Mouse (Mus musculus): ENCODE results near the gene Ccdc50. TPM values are rescaled to one million over a fixed set of nuclear protein-coding genes. Genes with fewer than 3 reads are reported as not detected.

Gene Ccdc50
- polyA plus RNA-seq, 2 experiments = 8.5 to 15.9 TPM

- H3K27ac ChIP-seq = no peak overlapping the region
- no peak for ATAC-seq (ENCODE audit: insufficient read depth)
- H3K4me1 ChIP-seq (replicated peaks; ENCODE audit: control insufficient read depth in 2 of 2, insufficient read depth in 2 of 2, low read length in 1 of 2) = no peaks in the 10 kb centered on the region
- no peaks in the 10 kb centered on the region; the same call in none of the 2 replicates for H3K36me3 ChIP-seq (replicated peaks; ENCODE audit: control insufficient read depth, insufficient read depth, low read depth)
- no peak overlapping the region for H3K9ac ChIP-seq (replicated peaks)
- TF ChIP-seq EP300 (IDR thresholded peaks at IDR 0.05; ENCODE audit: low read depth) (no peak), CTCF (IDR thresholded peaks at IDR 0.05; ENCODE audit: low read depth) (no peak)
- H3K9me3 ChIP-seq (ENCODE audit: control insufficient read depth, low read length) = no peaks in the 10 kb centered on the region
- no peaks in the 10 kb centered on the region for H3K27me3 ChIP-seq (ENCODE audit: control insufficient read depth, insufficient read depth, low read length)
- no peak for DNase-seq (ENCODE audit: low read depth in 3 of 3, low spot score in 3 of 3)
- no peak overlapping the region for H3K4me3 ChIP-seq (ENCODE audit: insufficient read depth in 1 of 2, low read depth in 2 of 2, low read length in 2 of 2)
- WGBS (ENCODE audit: insufficient replicate concordance) = 71% methylated on average over 3 of the region's 3 CpGs
- no peak overlapping the region for H3K4me2 ChIP-seq (ENCODE audit: low read depth)
These were observed 46.4 kb downstream of the Ccdc50 start for GRCm38 (mm10) chr16:27435034-27435433.

GRCm38 (mm10) chr16:27443941-27444340 is 55.3 kb downstream of the Ccdc50 start:
- DNase-seq (ENCODE audit: low read depth in 3 of 3, low spot score in 3 of 3) (no peak), ATAC-seq (ENCODE audit: insufficient read depth) (no peak)
- Histone ChIP-seq H3K36me3 (replicated peaks; ENCODE audit: control insufficient read depth, insufficient read depth, low read depth) (no peaks in the 10 kb centered on the region), H3K4me3 (ENCODE audit: insufficient read depth in 1 of 2, low read depth in 2 of 2, low read length in 2 of 2) (no peak overlapping the region), H3K9me3 (ENCODE audit: control insufficient read depth, low read length) (no peaks in the 10 kb centered on the region), H3K27me3 (ENCODE audit: control insufficient read depth, insufficient read depth, low read length) (no peaks in the 10 kb centered on the region), H3K27ac (no peak overlapping the region), H3K4me2 (ENCODE audit: low read depth) (no peak overlapping the region), H3K9ac (replicated peaks) (no peak overlapping the region), H3K4me1 (replicated peaks; ENCODE audit: control insufficient read depth in 2 of 2, insufficient read depth in 2 of 2, low read length in 1 of 2) (no peaks in the 10 kb centered on the region)
- 68% methylated on average over 3 of the region's 3 CpGs for WGBS (ENCODE audit: insufficient replicate concordance)
- no peak; the same call in 1 of the 2 replicates for TF ChIP-seq CTCF (IDR thresholded peaks at IDR 0.05; ENCODE audit: low read depth)
- TF ChIP-seq EP300 (IDR thresholded peaks at IDR 0.05; ENCODE audit: low read depth) = no peak

DNA sequence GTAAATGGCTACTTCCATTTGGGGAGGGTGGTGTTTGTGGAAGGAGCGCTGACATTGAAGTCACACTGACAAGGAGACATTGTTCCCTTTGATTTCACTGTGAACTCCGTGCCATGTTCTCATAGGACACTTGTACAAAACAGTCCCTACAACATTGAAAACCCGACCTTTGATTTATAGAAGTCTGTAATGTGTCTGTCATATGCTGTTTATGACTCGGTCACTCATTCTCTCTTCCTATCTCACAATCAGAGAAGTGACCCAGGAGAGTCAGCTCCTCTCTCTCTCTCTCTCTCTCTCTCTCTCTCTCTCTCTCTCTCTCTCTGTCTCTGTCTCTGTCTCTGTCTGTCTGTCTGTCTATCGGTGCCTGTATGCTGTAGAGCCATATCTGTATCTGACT is 60.7 kb downstream of the Ccdc50 start:
- Histone ChIP-seq H3K9ac (replicated peaks) (no peak overlapping the region), H3K27me3 (ENCODE audit: control insufficient read depth, insufficient read depth, low read length) (no peaks in the 10 kb centered on the region), H3K4me3 (ENCODE audit: insufficient read depth in 1 of 2, low read depth in 2 of 2, low read length in 2 of 2) (no peak overlapping the region), H3K4me1 (replicated peaks; ENCODE audit: control insufficient read depth in 2 of 2, insufficient read depth in 2 of 2, low read length in 1 of 2) (no peaks in the 10 kb centered on the region), H3K4me2 (ENCODE audit: low read depth) (no peak overlapping the region), H3K9me3 (ENCODE audit: control insufficient read depth, low read length) (no peaks in the 10 kb centered on the region), H3K36me3 (replicated peaks; ENCODE audit: control insufficient read depth, insufficient read depth, low read depth) (no peaks in the 10 kb centered on the region), H3K27ac (no peak overlapping the region)
- no peak for DNase-seq (ENCODE audit: low read depth in 3 of 3, low spot score in 3 of 3)
- no peak for ATAC-seq (ENCODE audit: insufficient read depth)
- TF ChIP-seq EP300 (IDR thresholded peaks at IDR 0.05; ENCODE audit: low read depth) (no peak), CTCF (IDR thresholded peaks at IDR 0.05; ENCODE audit: low read depth) (no peak)
- WGBS (ENCODE audit: insufficient replicate concordance) = 65% methylated on average over 5 of the region's 5 CpGs

DNA sequence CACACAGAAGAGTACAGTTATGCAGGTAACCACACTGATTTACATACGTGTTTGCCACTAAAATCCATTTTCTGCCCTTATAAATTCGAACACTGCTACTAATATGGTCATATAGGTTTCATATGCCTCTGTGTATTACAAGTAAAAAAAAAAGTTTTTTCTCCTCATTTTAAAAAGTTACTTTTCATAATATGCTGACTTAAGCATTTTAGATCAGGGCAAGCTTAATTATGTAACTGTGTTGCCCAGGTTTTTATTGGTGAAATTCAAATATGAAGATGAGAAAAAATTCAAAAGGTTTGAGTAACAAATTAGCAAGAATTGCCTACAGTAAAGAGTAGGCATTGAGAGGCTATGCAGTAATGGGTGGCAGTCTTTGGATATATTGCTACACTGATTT is 62.0 kb downstream of the Ccdc50 start:
- WGBS (ENCODE audit: insufficient replicate concordance) = 64% methylated on average over 2 of the region's 2 CpGs
- H3K4me2 ChIP-seq (ENCODE audit: low read depth) = no peak overlapping the region

DNA sequence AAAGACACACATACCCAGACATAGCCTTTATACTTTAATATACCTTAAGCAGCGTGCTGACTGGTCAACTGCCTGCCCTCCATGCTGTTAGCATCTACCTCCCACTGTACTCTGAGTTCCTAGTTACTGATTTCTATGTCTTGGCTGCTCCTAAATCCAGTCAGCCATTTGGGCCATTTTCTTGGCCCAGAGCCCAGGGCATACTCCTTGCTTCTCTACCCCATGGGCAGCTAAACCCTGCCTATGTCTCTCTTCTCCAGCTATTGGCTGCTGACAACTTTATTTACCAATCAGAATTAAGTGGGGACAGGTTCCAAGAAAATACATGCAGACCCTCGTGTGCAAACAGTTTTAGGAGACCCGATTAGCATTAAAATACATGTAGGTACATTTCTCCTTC is 64.7 kb downstream of the Ccdc50 start:
- no peak for DNase-seq (ENCODE audit: low read depth in 3 of 3, low spot score in 3 of 3)

More for the DNA sequence above, 62.0 kb downstream of the Ccdc50 start:
- ATAC-seq (ENCODE audit: insufficient read depth) (no peak), DNase-seq (ENCODE audit: low read depth in 3 of 3, low spot score in 3 of 3) (no peak)
- H3K4me3 ChIP-seq (ENCODE audit: insufficient read depth in 1 of 2, low read depth in 2 of 2, low read length in 2 of 2) = no peak overlapping the region
- no peaks in the 10 kb centered on the region for H3K27me3 ChIP-seq (ENCODE audit: control insufficient read depth, insufficient read depth, low read length)
- no peak overlapping the region for H3K27ac ChIP-seq
- no peaks in the 10 kb centered on the region for H3K9me3 ChIP-seq (ENCODE audit: control insufficient read depth, low read length)
- no peaks in the 10 kb centered on the region for H3K4me1 ChIP-seq (replicated peaks; ENCODE audit: control insufficient read depth in 2 of 2, insufficient read depth in 2 of 2, low read length in 1 of 2)
- TF ChIP-seq EP300 (IDR thresholded peaks at IDR 0.05; ENCODE audit: low read depth) = no peak
- no peak for TF ChIP-seq CTCF (IDR thresholded peaks at IDR 0.05; ENCODE audit: low read depth)
- no peaks in the 10 kb centered on the region for H3K36me3 ChIP-seq (replicated peaks; ENCODE audit: control insufficient read depth, insufficient read depth, low read depth)
- no peak overlapping the region for H3K9ac ChIP-seq (replicated peaks)

More for the DNA sequence above, 64.7 kb downstream of the Ccdc50 start:
- Histone ChIP-seq H3K36me3 (replicated peaks; ENCODE audit: control insufficient read depth, insufficient read depth, low read depth) (no peaks in the 10 kb centered on the region), H3K9ac (replicated peaks) (no peak overlapping the region; the same call in 1 of the 2 replicates), H3K9me3 (ENCODE audit: control insufficient read depth, low read length) (no peaks in the 10 kb centered on the region), H3K27me3 (ENCODE audit: control insufficient read depth, insufficient read depth, low read length) (no peaks in the 10 kb centered on the region), H3K27ac (no peak overlapping the region), H3K4me2 (ENCODE audit: low read depth) (no peak overlapping the region), H3K4me1 (replicated peaks; ENCODE audit: control insufficient read depth in 2 of 2, insufficient read depth in 2 of 2, low read length in 1 of 2) (no peaks in the 10 kb centered on the region), H3K4me3 (ENCODE audit: insufficient read depth in 1 of 2, low read depth in 2 of 2, low read length in 2 of 2) (no peak overlapping the region)
- 51% methylated on average over 3 of the region's 3 CpGs for WGBS (ENCODE audit: insufficient replicate concordance)
- no peak for ATAC-seq (ENCODE audit: insufficient read depth)
- TF ChIP-seq EP300 (IDR thresholded peaks at IDR 0.05; ENCODE audit: low read depth) = no peak
- no peak for TF ChIP-seq CTCF (IDR thresholded peaks at IDR 0.05; ENCODE audit: low read depth)
